In genomic region chr2:129529297-129530209, GRCm38 (mm10) we compare ENCODE assay signal across 10 mouse cellular contexts. TPM values are rescaled to one million over a fixed set of nuclear protein-coding genes. Genes with fewer than 3 reads are reported as not detected.
A peak's percentile ranks its signal among the peaks of the same experiment; 100 is the strongest.
DNase-seq lines count a peak whose midpoint lies in the region; ATAC-seq and TF ChIP-seq lines count a peak whose summit lies in the region.
"Had no signal": no experiment of that assay in that cellular context is flagged by ENCODE, and none has a peak within 500 bp of the region (broad histone marks: within the 10 kb centered on the region; RNA-seq: fewer than 3 reads in every experiment).

No protein-coding gene starts in this region.

- no peak overlapping the region for H3K4me2 ChIP-seq in midbrain, embryonic 14.5 days (ENCODE audit: low read length)

- intact Hi-C loops in left cerebral cortex, adult 2 months (cut with DNase I), result loop anchor here (2.0 kb wide), 1 partner anchor 17 kb away; no protein-coding TSS in a partner anchor
- intact Hi-C loops in left cerebral cortex, postnatal 36 days (cut with DNase I), result no loop called here

- no peak overlapping the region for H3K9ac ChIP-seq in midbrain, embryonic 14.5 days (replicated peaks; ENCODE audit: low read length)

- peaks cover 16% of the 10 kb centered on the region for H3K4me1 ChIP-seq in embryonic facial prominence, embryonic 10.5 days
- 0 out of 2 replicates have a peak, but pooled peaks cover 5% of the 10 kb centered on the region for H3K4me1 ChIP-seq in midbrain, embryonic 14.5 days (ENCODE audit: control insufficient read depth, insufficient read depth, low read length)

- H3K27ac ChIP-seq in left cerebral cortex, adult 2 months, result no peak overlapping the region
- peak overlapping the region; percentile 26; the same call in 1 of the 2 replicates for H3K27ac ChIP-seq in embryonic facial prominence, embryonic 10.5 days (replicated peaks)
- no peak overlapping the region for H3K27ac ChIP-seq in midbrain, embryonic 14.5 days (replicated peaks; ENCODE audit: low read depth, low read length)

- TF ChIP-seq CTCF in left cerebral cortex, adult 2 months (IDR thresholded peaks at IDR 0.05), result no peak

- H3K9me3 ChIP-seq in embryonic facial prominence, embryonic 10.5 days, result no peaks in the 10 kb centered on the region
- no peaks in the 10 kb centered on the region for H3K9me3 ChIP-seq in midbrain, embryonic 14.5 days (ENCODE audit: control insufficient read depth, low read length)

- DNase-seq in left cerebral cortex, adult 2 months (ENCODE audit: extremely low spot score in 1 of 2, low spot score in 2 of 2), result peak; percentile 17 to 48
- DNase-seq in left cerebral cortex, postnatal 36 days (ENCODE audit: low spot score in 2 of 2), result no peak
- peak; percentile 56 for DNase-seq in embryonic facial prominence, embryonic 10.5 days (ENCODE audit: low spot score)
- peak; percentile 48 for DNase-seq in heart, postnatal 4 days
- DNase-seq in midbrain, embryonic 14.5 days, result peak; percentile 44
- no peak for DNase-seq in kidney, postnatal 25 days

- peak; percentile 87 for ATAC-seq in cerebellum, adult (ENCODE audit: insufficient number of reproducible peaks, low FRiP score, low TSS enrichment)
- ATAC-seq in midbrain, embryonic 14.5 days (ENCODE audit: low FRiP score, low TSS enrichment), result no peak
- ATAC-seq in granulocyte monocyte progenitor cell, adult 5-6 weeks (replicated peaks; ENCODE audit: poor library complexity, severe bottlenecking), result no peak

- H3K36me3 ChIP-seq in embryonic facial prominence, embryonic 10.5 days (replicated peaks), result no peaks in the 10 kb centered on the region
- no peaks in the 10 kb centered on the region for H3K36me3 ChIP-seq in midbrain, embryonic 14.5 days (ENCODE audit: control insufficient read depth, insufficient read depth, low read length)

- H3K27me3 ChIP-seq in embryonic facial prominence, embryonic 10.5 days (replicated peaks; ENCODE audit: low read depth, poor library complexity, severe bottlenecking), result peaks cover 5% of the 10 kb centered on the region; the same call in 1 of the 2 replicates
- no peaks in the 10 kb centered on the region for H3K27me3 ChIP-seq in midbrain, embryonic 14.5 days (ENCODE audit: control insufficient read depth, insufficient read depth, low read length)

- H3K4me3 ChIP-seq in left cerebral cortex, adult 2 months, result no peak overlapping the region
- no peak overlapping the region for H3K4me3 ChIP-seq in embryonic facial prominence, embryonic 10.5 days
- H3K4me3 ChIP-seq in midbrain, embryonic 14.5 days (replicated peaks; ENCODE audit: low read depth, low read length), result no peak overlapping the region
- H3K4me3 ChIP-seq: myocyte had no signal

- WGBS in embryonic facial prominence, embryonic 10.5 days, result 20% methylated on average over 14 of the region's 14 CpGs
- 35% methylated on average over 14 of the region's 14 CpGs for WGBS in midbrain, embryonic 14.5 days

RNA-seq across cellular contexts. Expression of gene F830045P16Rik, which starts 6.8 kb away (rescaled TPM):
- 1 to 10 TPM in 1 of 2 experiments, under 1 TPM in 1; 0.47 to 1.3 TPM for total RNA-seq in left cerebral cortex, adult 2 months (2021)
- total RNA-seq in left cerebral cortex, postnatal 36 days (2021), result 1 to 10 TPM in 1 of 2 experiments, under 1 TPM in 1; 0.68 to 1.1 TPM
- polyA plus RNA-seq in embryonic facial prominence, embryonic 10.5 days (2016; fragmentation: Nextera tagmentation; extraction: Ambion mirVana), result not detected in 2 replicates
- not detected for total RNA-seq in heart, postnatal 4 days (2021)
- not detected in 2 replicates for polyA plus RNA-seq in midbrain, embryonic 14.5 days (2014; fragmentation: Nextera tagmentation; extraction: Ambion mirVana)
- not detected in 2 replicates for total RNA-seq in granulocyte monocyte progenitor cell, adult 5-6 weeks (2014; fragmentation: Nextera tagmentation)
- total RNA-seq in granulocyte monocyte progenitor cell, adult 5-6 weeks (2017), result 0.15 TPM in 1 of 2 replicates, not detected in the other
- polyA plus RNA-seq: gonadal fat pad, adult 2 months; myocyte had no signal

Comparison
In these comparisons a context has a peak if more than half of its experiments do, and no peak if none do; other contexts are left out.
1. DNase-seq: peak in left cerebral cortex, adult 2 months (2 of 2), embryonic facial prominence, embryonic 10.5 days (single experiment), heart, postnatal 4 days (single experiment) and midbrain, embryonic 14.5 days (single experiment); none in left cerebral cortex, postnatal 36 days (0 of 2) and kidney, postnatal 25 days (0 of 2).